Mouse (Mus musculus) bone marrow macrophage, adult 2 months (primary cell): ENCODE results near the gene Fars2.

Experiments
- CTCF ChIP-seq: IDR thresholded peaks from 2 replicates; pipeline ENCODE4 v1.5.1; 2012; ENCODE audit warnings: low read depth, mild to moderate bottlenecking, low read length, moderate library complexity
- POLR2A ChIP-seq: IDR thresholded peaks from 2 replicates; pipeline ENCODE4 v1.6.1; 2012; ENCODE audit warnings: mild to moderate bottlenecking, low read depth, low read length, borderline replicate concordance

- TF ChIP-seq CTCF (no peak), POLR2A (no peak)
Observed at GRCm38 (mm10) chr13:36497346-36497745, 380.1 kb downstream of the Fars2 start.
